Mouse (Mus musculus) stomach, postnatal 0 days (tissue): ENCODE measurements around the gene Rab27a. TPM values are rescaled to one million over a fixed set of nuclear protein-coding genes. Genes with fewer than 3 reads are reported as not detected.

Experiments
- ATAC-seq: fragments of 200-750 bp; cut with Nextera tagmentation; 2 replicates; pipeline ENCODE4 v1.8.0; 2017; ENCODE audit not compliant: low FRiP score, low TSS enrichment
- DNase-seq: peaks from one replicate; pipeline ENCODE4 v3.0.0-alpha.2; 2016; ENCODE audit warnings: low spot score
- H3K27ac ChIP-seq: fragments of 300-500 bp; sonication (generic); replicated peaks from 2 replicates; pipeline ENCODE4 v1.5.1; 2014; ENCODE audit warnings: mild to moderate bottlenecking, control low read depth
- H3K27me3 ChIP-seq: fragments of 300-500 bp; sonication (generic); 2 replicates; pipeline ENCODE4 v1.6.1; 2014; ENCODE audit warnings: low read length; ENCODE audit not compliant: control insufficient read depth, insufficient read depth
- H3K36me3 ChIP-seq: fragments of 300-500 bp; sonication (generic); 2 replicates; pipeline ENCODE4 v1.6.1; 2014; ENCODE audit warnings: low read length, mixed read lengths; ENCODE audit not compliant: control insufficient read depth, insufficient read depth
- H3K4me1 ChIP-seq: fragments of 300-500 bp; sonication (generic); replicated peaks from 2 replicates; pipeline ENCODE4 v1.6.1; 2014; ENCODE audit warnings: antibody characterized with exemption; ENCODE audit not compliant: control insufficient read depth, insufficient read depth
- H3K4me2 ChIP-seq: fragments of 300-500 bp; sonication (generic); replicated peaks from 2 replicates; pipeline ENCODE4 v1.6.1; 2014; ENCODE audit warnings: low read depth, mild to moderate bottlenecking, control low read depth, moderate library complexity
- H3K4me3 ChIP-seq: fragments of 300-500 bp; sonication (generic); 2 replicates; pipeline ENCODE4 v1.5.1; 2014; ENCODE audit warnings: low read depth, low read length, control low read depth
- H3K9ac ChIP-seq: fragments of 300-500 bp; sonication (generic); 2 replicates; pipeline ENCODE4 v1.6.1; 2014; ENCODE audit warnings: mild to moderate bottlenecking, low read length, control low read depth, mixed read lengths
- H3K9me3 ChIP-seq: fragments of 300-500 bp; sonication (generic); 2 replicates; pipeline ENCODE4 v1.6.1; 2016; ENCODE audit warnings: low read length; ENCODE audit not compliant: control insufficient read depth
- CTCF ChIP-seq: IDR thresholded peaks from 2 replicates; pipeline ENCODE4 v1.5.1; 2016; ENCODE audit warnings: antibody characterized with exemption, low read depth, mild to moderate bottlenecking, moderate library complexity
- EP300 ChIP-seq: optimal IDR thresholded peaks from 2 replicates; pipeline ENCODE3; 2016; ENCODE audit warnings: antibody characterized with exemption
- WGBS: fragments of 180-500 bp; shearing (Covaris S2); extraction: QIAGEN DNeasy Blood & Tissue Kit; methylation state at CpG from one replicate; pipeline ENCODE4 v1.1.7; 2014; 5-methylcytosine and 5-hydroxymethylcytosine counted together
- polyA plus RNA-seq: library from polyadenylated mRNA; unstranded; fragments of >200 nt; fragmentation: Nextera tagmentation; extraction: Ambion mirVana; gene quantifications from 2 replicates; pipeline ENCODE4 v1.2.1, GENCODE M21; 2015

Rab27a gene
- polyA plus RNA-seq, 1 experiment from 2014 or later = 22.7 TPM

- TF ChIP-seq EP300 = no peak
- TF ChIP-seq CTCF = no peak
- Histone ChIP-seq H3K36me3 (no peaks in the 10 kb centered on the region), H3K4me1 (no peaks in the 10 kb centered on the region), H3K27me3 (no peaks in the 10 kb centered on the region), H3K4me3 (no peak overlapping the region), H3K4me2 (no peak overlapping the region), H3K9ac (no peak overlapping the region), H3K27ac (no peak overlapping the region), H3K9me3 (no peaks in the 10 kb centered on the region)
- ATAC-seq (no peak), DNase-seq (no peak)
- 68% methylated on average over 3 of the region's 3 CpGs for WGBS
Measured at GRCm38 (mm10) chr9:73002177-73002576, 42.5 kb upstream of the Rab27a start.

- Histone ChIP-seq H3K4me2 (no peak overlapping the region), H3K4me1 (no peaks in the 10 kb centered on the region), H3K27me3 (no peaks in the 10 kb centered on the region), H3K9ac (no peak overlapping the region), H3K27ac (no peak overlapping the region), H3K9me3 (no peaks in the 10 kb centered on the region), H3K36me3 (no peaks in the 10 kb centered on the region), H3K4me3 (no peak overlapping the region)
- WGBS = 83% methylated on average over 8 of the region's 8 CpGs
- TF ChIP-seq EP300 (no peak), CTCF (no peak)
- ATAC-seq = no peak
- DNase-seq = no peak
Measured at GRCm38 (mm10) chr9:73004076-73004475, 40.6 kb upstream of the Rab27a start.

- Histone ChIP-seq H3K27ac (no peak overlapping the region), H3K9ac (no peak overlapping the region), H3K4me1 (no peaks in the 10 kb centered on the region), H3K36me3 (no peaks in the 10 kb centered on the region), H3K4me3 (no peak overlapping the region), H3K27me3 (no peaks in the 10 kb centered on the region), H3K4me2 (no peak overlapping the region), H3K9me3 (no peaks in the 10 kb centered on the region)
- ATAC-seq (no peak), DNase-seq (no peak)
- 81% methylated on average over 6 of the region's 6 CpGs for WGBS
- TF ChIP-seq EP300 = no peak
- no peak for TF ChIP-seq CTCF
Measured at GRCm38 (mm10) chr9:73005106-73005505, 39.5 kb upstream of the Rab27a start.

GRCm38 (mm10) chr9:73006175-73006574, 38.5 kb upstream of the Rab27a start:
- no peaks in the 10 kb centered on the region for H3K9me3 ChIP-seq
- H3K27ac ChIP-seq = no peak overlapping the region
- H3K4me1 ChIP-seq = no peaks in the 10 kb centered on the region
- H3K27me3 ChIP-seq = no peaks in the 10 kb centered on the region
- TF ChIP-seq EP300 (no peak), CTCF (peak; percentile 37)
- H3K4me2 ChIP-seq = no peak overlapping the region
- 0 out of 2 replicates have a peak, but pooled peaks cover 3% of the 10 kb centered on the region for H3K36me3 ChIP-seq
- DNase-seq (no peak), ATAC-seq (no peak)
- H3K9ac ChIP-seq = no peak overlapping the region
- H3K4me3 ChIP-seq = no peak overlapping the region
- WGBS = 96% methylated on average over 3 of the region's 3 CpGs

GRCm38 (mm10) chr9:73008384-73008783, 36.3 kb upstream of the Rab27a start:
- H3K36me3 ChIP-seq = peaks cover 5% of the 10 kb centered on the region
- DNase-seq (no peak), ATAC-seq (no peak)
- H3K4me2 ChIP-seq = no peak overlapping the region
- H3K4me3 ChIP-seq = no peak overlapping the region
- H3K4me1 ChIP-seq = no peaks in the 10 kb centered on the region
- H3K9ac ChIP-seq = no peak overlapping the region
- H3K27me3 ChIP-seq = no peaks in the 10 kb centered on the region
- WGBS = 55% methylated on average over 3 of the region's 3 CpGs
- no peaks in the 10 kb centered on the region for H3K9me3 ChIP-seq
- TF ChIP-seq CTCF = no peak
- TF ChIP-seq EP300 = no peak
- no peak overlapping the region for H3K27ac ChIP-seq

- no peaks in the 10 kb centered on the region for H3K4me1 ChIP-seq
- no peaks in the 10 kb centered on the region for H3K27me3 ChIP-seq
- no peak for DNase-seq
- H3K36me3 ChIP-seq = peaks cover 17% of the 10 kb centered on the region
- no peak overlapping the region for H3K27ac ChIP-seq
- no peak for ATAC-seq
- H3K4me2 ChIP-seq = no peak overlapping the region
- no peaks in the 10 kb centered on the region for H3K9me3 ChIP-seq
- H3K4me3 ChIP-seq = no peak overlapping the region
- 89% methylated on average over 4 of the region's 4 CpGs for WGBS
- H3K9ac ChIP-seq = no peak overlapping the region
- no peak for TF ChIP-seq EP300
- peak; percentile 49 for TF ChIP-seq CTCF
Measured at GRCm38 (mm10) chr9:73012629-73013028, 32.0 kb upstream of the Rab27a start.
